Mouse (Mus musculus) liver, adult 2 months (tissue): ENCODE results near the gene Rhbdd1.

ENCODE experiments used
- CTCF ChIP-seq: fragments of 200-500 bp; IDR thresholded peaks from 2 replicates; pipeline ENCODE4 v1.5.1; 2011; ENCODE audit warnings: low read depth, low read length, control low read depth
- POLR2A ChIP-seq: fragments of 200-500 bp; IDR thresholded peaks from 2 replicates; pipeline ENCODE4 v1.6.1; 2011; ENCODE audit warnings: low read length, control low read depth; ENCODE audit not compliant: insufficient read depth; ENCODE audit errors: extremely low read depth

DNA sequence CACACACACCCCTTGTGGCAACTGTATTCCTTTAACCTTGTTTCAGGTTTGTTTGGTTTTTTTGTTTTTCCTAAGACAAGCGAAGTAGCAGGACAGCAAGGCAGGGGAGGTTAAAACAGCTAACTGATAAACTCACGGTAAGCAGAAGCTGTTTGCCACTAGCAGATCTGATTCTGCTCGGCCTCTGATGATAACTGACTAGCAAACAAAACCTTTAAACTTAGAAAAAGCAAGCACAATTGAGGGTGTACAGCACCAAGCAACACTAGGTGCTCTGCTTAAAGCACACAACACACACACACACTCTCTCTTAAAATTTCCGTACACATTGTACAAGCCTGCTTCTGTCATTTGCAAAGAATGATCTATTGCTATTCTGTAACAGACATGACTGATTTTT, 31.8 kb upstream of the Rhbdd1 start:
- no peak for TF ChIP-seq CTCF
- no peak for TF ChIP-seq POLR2A
